In genomic region chr19:56631451-56631901, GRCm38 (mm10) we compare ENCODE assay signal across 10 mouse cellular contexts.
DNase-seq lines count a peak whose midpoint lies in the region; ATAC-seq and TF ChIP-seq lines count a peak whose summit lies in the region.
"Had no signal": no experiment of that assay in that cellular context is flagged by ENCODE, and none has a peak within 500 bp of the region (broad histone marks: within the 10 kb centered on the region; RNA-seq: fewer than 3 reads in every experiment).

No protein-coding gene starts in this region.

- 0 out of 2 replicates have a peak overlapping the region, but pooled peaks have one; percentile 2 for H3K4me2 ChIP-seq in kidney, postnatal 0 days (ENCODE audit: low read length)
- no peak overlapping the region for H3K4me2 ChIP-seq in stomach, embryonic 16.5 days (ENCODE audit: low read depth, low read length)

- TF ChIP-seq CTCF in kidney, postnatal 0 days (IDR thresholded peaks at IDR 0.05; ENCODE audit: low read depth) = no peak

- 0 out of 2 replicates have a peak overlapping the region, but pooled peaks have one; percentile 8 for H3K9ac ChIP-seq in kidney, postnatal 0 days (ENCODE audit: low read depth, low read length)
- H3K9ac ChIP-seq in stomach, embryonic 16.5 days (ENCODE audit: low read length) = no peak overlapping the region

- DNase-seq in ovary, adult 18-20 months (ENCODE audit: low spot score) = peak; percentile 20
- DNase-seq in ovary, postnatal 36 days (ENCODE audit: low spot score) = no peak
- DNase-seq in heart, adult 8-10 months (ENCODE audit: low spot score) = peak; percentile 8
- DNase-seq in kidney, postnatal 0 days (ENCODE audit: low spot score) = peak; percentile 34
- DNase-seq in spleen, adult 18-20 months = no peak
- DNase-seq: cerebellum, postnatal 36 days had no signal

- H3K9me3 ChIP-seq in kidney, postnatal 0 days (replicated peaks; ENCODE audit: low read length) = no peaks in the 10 kb centered on the region
- no peaks in the 10 kb centered on the region for H3K9me3 ChIP-seq in stomach, embryonic 16.5 days (replicated peaks; ENCODE audit: control insufficient read depth, low read length)

- 46% methylated on average over 11 of the region's 11 CpGs for WGBS in kidney, postnatal 0 days
- WGBS in stomach, embryonic 16.5 days = 37% methylated on average over 11 of the region's 11 CpGs

- H3K27me3 ChIP-seq in kidney, postnatal 0 days (ENCODE audit: insufficient read depth, low read length) = no peaks in the 10 kb centered on the region
- no peaks in the 10 kb centered on the region for H3K27me3 ChIP-seq in stomach, embryonic 16.5 days (ENCODE audit: control insufficient read depth, insufficient read depth, low read length)

- no peak for ATAC-seq in kidney, postnatal 0 days (replicated peaks; ENCODE audit: low FRiP score, low read depth)
- ATAC-seq in stomach, embryonic 16.5 days (ENCODE audit: insufficient read depth, low FRiP score) = peak; percentile 71; the same call in 1 of the 2 replicates
- no peak for ATAC-seq in megakaryocyte-erythroid progenitor cell, adult 5-6 weeks (replicated peaks; ENCODE audit: low FRiP score, low TSS enrichment, poor library complexity, severe bottlenecking)
- ATAC-seq in activated CD4-positive, CD25-positive, alpha-beta regulatory T cell, adult 4 months = no peak

- 0 out of 2 replicates have a peak overlapping the region, but pooled peaks have one; percentile 13 for H3K27ac ChIP-seq in kidney, postnatal 0 days
- peak overlapping the region; percentile 30; the same call in 1 of the 2 replicates for H3K27ac ChIP-seq in stomach, embryonic 16.5 days (ENCODE audit: low read length)
- H3K27ac ChIP-seq: left cerebral cortex, adult 2 months had no signal

- no peak overlapping the region for H3K4me3 ChIP-seq in kidney, postnatal 0 days (replicated peaks; ENCODE audit: low read depth, low read length)
- no peak overlapping the region for H3K4me3 ChIP-seq in stomach, embryonic 16.5 days (replicated peaks; ENCODE audit: low read length)
- H3K4me3 ChIP-seq: left cerebral cortex, adult 2 months had no signal

- H3K36me3 ChIP-seq in kidney, postnatal 0 days (ENCODE audit: insufficient read depth, low read length) = no peaks in the 10 kb centered on the region
- no peaks in the 10 kb centered on the region for H3K36me3 ChIP-seq in stomach, embryonic 16.5 days (ENCODE audit: control insufficient read depth, insufficient read depth, low read length)

- H3K4me1 ChIP-seq in kidney, postnatal 0 days (replicated peaks; ENCODE audit: insufficient read depth, low read length) = 0 out of 2 replicates have a peak, but pooled peaks cover 9% of the 10 kb centered on the region
- H3K4me1 ChIP-seq in stomach, embryonic 16.5 days (ENCODE audit: control insufficient read depth, insufficient read depth, low read length) = peaks cover 8% of the 10 kb centered on the region

Comparison
In these comparisons a context has a peak if more than half of its experiments do, and no peak if none do; other contexts are left out.
1. DNase-seq: peak in ovary, adult 18-20 months (single experiment), heart, adult 8-10 months (single experiment) and kidney, postnatal 0 days (single experiment); none in ovary, postnatal 36 days (single experiment) and spleen, adult 18-20 months (0 of 2).